Mouse (Mus musculus): ENCODE measurements around the gene Dph6. TPM values are rescaled to one million over a fixed set of nuclear protein-coding genes. Genes with fewer than 3 reads are reported as not detected.
"Not testable (repeated sequence)": the region's sequence is repeated elsewhere in the genome, so short reads cannot be mapped to it uniquely, and the experiment has no call there.

The Dph6 gene
- polyA plus RNA-seq, 1 experiment from 2014 or later: 17.2 TPM

- Histone ChIP-seq H3K27ac (ENCODE audit: low read depth, low read length) (no peak overlapping the region), H3K9ac (ENCODE audit: low read depth, low read length) (no peak overlapping the region), H3K4me2 (no peak overlapping the region), H3K4me3 (ENCODE audit: low read depth, low read length) (no peak overlapping the region), H3K27me3 (ENCODE audit: control insufficient read depth, insufficient read depth, low read length) (no peaks in the 10 kb centered on the region), H3K9me3 (replicated peaks; ENCODE audit: control insufficient read depth, low read length) (no peaks in the 10 kb centered on the region), H3K4me1 (ENCODE audit: control insufficient read depth, insufficient read depth, low read length) (no peaks in the 10 kb centered on the region), H3K36me3 (ENCODE audit: control insufficient read depth, insufficient read depth, low read length) (no peaks in the 10 kb centered on the region)
- ATAC-seq (replicated peaks; ENCODE audit: insufficient number of reproducible peaks, low FRiP score, low TSS enrichment): no peak
- 82% methylated on average over 5 of the region's 5 CpGs for WGBS (ENCODE audit: insufficient replicate concordance)
These were observed 8.5 kb downstream of the Dph6 start for GRCm38 (mm10) chr2:114646240-114646639.

- Histone ChIP-seq H3K9ac (ENCODE audit: low read depth, low read length) (no peak overlapping the region), H3K4me3 (ENCODE audit: low read depth, low read length) (no peak overlapping the region), H3K9me3 (replicated peaks; ENCODE audit: control insufficient read depth, low read length) (no peaks in the 10 kb centered on the region), H3K27ac (ENCODE audit: low read depth, low read length) (no peak overlapping the region), H3K27me3 (ENCODE audit: control insufficient read depth, insufficient read depth, low read length) (no peaks in the 10 kb centered on the region), H3K4me1 (ENCODE audit: control insufficient read depth, insufficient read depth, low read length) (no peaks in the 10 kb centered on the region), H3K4me2 (no peak overlapping the region), H3K36me3 (ENCODE audit: control insufficient read depth, insufficient read depth, low read length) (no peaks in the 10 kb centered on the region)
- 80% methylated on average over 2 of the region's 2 CpGs for WGBS (ENCODE audit: insufficient replicate concordance)
- ATAC-seq (replicated peaks; ENCODE audit: insufficient number of reproducible peaks, low FRiP score, low TSS enrichment): no peak
These were observed 10.9 kb downstream of the Dph6 start for GRCm38 (mm10) chr2:114643832-114644231.

GRCm38 (mm10) chr2:114624683-114625082 is 30.1 kb downstream of the Dph6 start:
- Histone ChIP-seq H3K4me2 (no peak overlapping the region), H3K4me3 (ENCODE audit: low read depth, low read length) (no peak overlapping the region), H3K27me3 (ENCODE audit: control insufficient read depth, insufficient read depth, low read length) (no peaks in the 10 kb centered on the region), H3K9ac (ENCODE audit: low read depth, low read length) (no peak overlapping the region), H3K4me1 (ENCODE audit: control insufficient read depth, insufficient read depth, low read length) (0 out of 2 replicates have a peak, but pooled peaks cover 2% of the 10 kb centered on the region), H3K9me3 (replicated peaks; ENCODE audit: control insufficient read depth, low read length) (no peaks in the 10 kb centered on the region), H3K36me3 (ENCODE audit: control insufficient read depth, insufficient read depth, low read length) (no peaks in the 10 kb centered on the region), H3K27ac (ENCODE audit: low read depth, low read length) (peak overlapping the region; percentile 30; the same call in 1 of the 2 replicates)
- WGBS (ENCODE audit: insufficient replicate concordance): 34% methylated on average over 4 of the region's 4 CpGs
- peak; percentile 49; the same call in 1 of the 2 replicates for ATAC-seq (replicated peaks; ENCODE audit: insufficient number of reproducible peaks, low FRiP score, low TSS enrichment)

GRCm38 (mm10) chr2:114622550-114622939 is 32.2 kb downstream of the Dph6 start:
- Histone ChIP-seq H3K9ac (ENCODE audit: low read depth, low read length) (no peak overlapping the region), H3K4me1 (ENCODE audit: control insufficient read depth, insufficient read depth, low read length) (0 out of 2 replicates have a peak, but pooled peaks cover 2% of the 10 kb centered on the region), H3K4me2 (no peak overlapping the region), H3K36me3 (ENCODE audit: control insufficient read depth, insufficient read depth, low read length) (no peaks in the 10 kb centered on the region), H3K4me3 (ENCODE audit: low read depth, low read length) (no peak overlapping the region), H3K9me3 (replicated peaks; ENCODE audit: control insufficient read depth, low read length) (no peaks in the 10 kb centered on the region), H3K27me3 (ENCODE audit: control insufficient read depth, insufficient read depth, low read length) (no peaks in the 10 kb centered on the region), H3K27ac (ENCODE audit: low read depth, low read length) (no peak overlapping the region)
- WGBS (ENCODE audit: insufficient replicate concordance): 6% methylated on average over 2 of the region's 2 CpGs
- no peak for ATAC-seq (replicated peaks; ENCODE audit: insufficient number of reproducible peaks, low FRiP score, low TSS enrichment)

GRCm38 (mm10) chr2:114621781-114622549 is 32.8 kb downstream of the Dph6 start:
- Histone ChIP-seq H3K27ac (ENCODE audit: low read depth, low read length) (no peak overlapping the region), H3K36me3 (ENCODE audit: control insufficient read depth, insufficient read depth, low read length) (no peaks in the 10 kb centered on the region), H3K4me1 (ENCODE audit: control insufficient read depth, insufficient read depth, low read length) (0 out of 2 replicates have a peak, but pooled peaks cover 2% of the 10 kb centered on the region), H3K9me3 (replicated peaks; ENCODE audit: control insufficient read depth, low read length) (no peaks in the 10 kb centered on the region), H3K4me2 (no peak overlapping the region), H3K9ac (ENCODE audit: low read depth, low read length) (no peak overlapping the region), H3K27me3 (ENCODE audit: control insufficient read depth, insufficient read depth, low read length) (no peaks in the 10 kb centered on the region), H3K4me3 (ENCODE audit: low read depth, low read length) (no peak overlapping the region)
- WGBS (ENCODE audit: insufficient replicate concordance): 55% methylated on average over 5 of the region's 5 CpGs
- no peak for ATAC-seq (replicated peaks; ENCODE audit: insufficient number of reproducible peaks, low FRiP score, low TSS enrichment)

GRCm38 (mm10) chr2:114611576-114611975 is 43.2 kb downstream of the Dph6 start:
- Histone ChIP-seq H3K4me3 (ENCODE audit: low read depth, low read length) (no peak overlapping the region), H3K9me3 (replicated peaks; ENCODE audit: control insufficient read depth, low read length) (no peaks in the 10 kb centered on the region), H3K9ac (ENCODE audit: low read depth, low read length) (no peak overlapping the region), H3K36me3 (ENCODE audit: control insufficient read depth, insufficient read depth, low read length) (no peaks in the 10 kb centered on the region), H3K4me1 (ENCODE audit: control insufficient read depth, insufficient read depth, low read length) (no peaks in the 10 kb centered on the region), H3K4me2 (no peak overlapping the region), H3K27ac (ENCODE audit: low read depth, low read length) (no peak overlapping the region), H3K27me3 (ENCODE audit: control insufficient read depth, insufficient read depth, low read length) (no peaks in the 10 kb centered on the region)
- no peak for ATAC-seq (replicated peaks; ENCODE audit: insufficient number of reproducible peaks, low FRiP score, low TSS enrichment)
- 79% methylated on average over 2 of the region's 2 CpGs for WGBS (ENCODE audit: insufficient replicate concordance)

- no peak overlapping the region for H3K9ac ChIP-seq (ENCODE audit: low read depth, low read length)
- no peak overlapping the region for H3K4me2 ChIP-seq
- H3K36me3 ChIP-seq (ENCODE audit: control insufficient read depth, insufficient read depth, low read length): no peaks in the 10 kb centered on the region
- no peak overlapping the region for H3K4me3 ChIP-seq (ENCODE audit: low read depth, low read length)
- 61% methylated on average over 2 of the region's 2 CpGs for WGBS (ENCODE audit: insufficient replicate concordance)
- no peaks in the 10 kb centered on the region for H3K9me3 ChIP-seq (replicated peaks; ENCODE audit: control insufficient read depth, low read length)
- no peaks in the 10 kb centered on the region for H3K27me3 ChIP-seq (ENCODE audit: control insufficient read depth, insufficient read depth, low read length)
- ATAC-seq (replicated peaks; ENCODE audit: insufficient number of reproducible peaks, low FRiP score, low TSS enrichment): no peak
- no peaks in the 10 kb centered on the region for H3K4me1 ChIP-seq (ENCODE audit: control insufficient read depth, insufficient read depth, low read length)
- H3K27ac ChIP-seq (ENCODE audit: low read depth, low read length): no peak overlapping the region
These were observed 44.7 kb downstream of the Dph6 start for GRCm38 (mm10) chr2:114610110-114610509.

- not testable (repeated sequence) for H3K27me3 ChIP-seq (ENCODE audit: control insufficient read depth, insufficient read depth, low read length); H3K36me3 ChIP-seq (ENCODE audit: control insufficient read depth, insufficient read depth, low read length); H3K4me2 ChIP-seq; H3K4me3 ChIP-seq (ENCODE audit: low read depth, low read length); H3K9ac ChIP-seq (ENCODE audit: low read depth, low read length); H3K27ac ChIP-seq (ENCODE audit: low read depth, low read length); ATAC-seq (replicated peaks; ENCODE audit: insufficient number of reproducible peaks, low FRiP score, low TSS enrichment); H3K9me3 ChIP-seq (replicated peaks; ENCODE audit: control insufficient read depth, low read length); H3K4me1 ChIP-seq (ENCODE audit: control insufficient read depth, insufficient read depth, low read length)
These were observed 49.6 kb downstream of the Dph6 start for GRCm38 (mm10) chr2:114605202-114605601.

- H3K27me3 ChIP-seq (ENCODE audit: control insufficient read depth, insufficient read depth, low read length): no peaks in the 10 kb centered on the region
- no peak for ATAC-seq (replicated peaks; ENCODE audit: insufficient number of reproducible peaks, low FRiP score, low TSS enrichment)
- H3K4me1 ChIP-seq (ENCODE audit: control insufficient read depth, insufficient read depth, low read length): no peaks in the 10 kb centered on the region
- no peaks in the 10 kb centered on the region for H3K9me3 ChIP-seq (replicated peaks; ENCODE audit: control insufficient read depth, low read length)
- H3K9ac ChIP-seq (ENCODE audit: low read depth, low read length): no peak overlapping the region
- WGBS (ENCODE audit: insufficient replicate concordance): 82% methylated on average over 3 of the region's 3 CpGs
- no peak overlapping the region for H3K27ac ChIP-seq (ENCODE audit: low read depth, low read length)
- no peak overlapping the region for H3K4me3 ChIP-seq (ENCODE audit: low read depth, low read length)
- no peaks in the 10 kb centered on the region for H3K36me3 ChIP-seq (ENCODE audit: control insufficient read depth, insufficient read depth, low read length)
- H3K4me2 ChIP-seq: no peak overlapping the region
These were observed 53.6 kb downstream of the Dph6 start for GRCm38 (mm10) chr2:114601174-114601573.
